Mouse (Mus musculus) heart, embryonic 15.5 days (tissue): ENCODE measurements around the gene Srrm3. TPM values are rescaled to one million over a fixed set of nuclear protein-coding genes. Genes with fewer than 3 reads are reported as not detected.
A peak's percentile ranks its signal among the peaks of the same experiment; 100 is the strongest.

ENCODE experiments used
- ATAC-seq: fragments of 200-750 bp; cut with Nextera tagmentation; replicated peaks from 2 replicates; pipeline ENCODE4 v1.8.0; 2017; ENCODE audit warnings: low read depth, moderate TSS enrichment; ENCODE audit not compliant: insufficient number of reproducible peaks, insufficient read depth, low FRiP score
- H3K27ac ChIP-seq: fragments of 300-500 bp; sonication (generic); 2 replicates; pipeline ENCODE4 v1.5.1; 2015; ENCODE audit warnings: mild to moderate bottlenecking, inconsistent platforms
- H3K27me3 ChIP-seq: fragments of 300-500 bp; sonication (generic); 2 replicates; pipeline ENCODE4 v1.6.1; 2015; ENCODE audit warnings: inconsistent platforms
- H3K36me3 ChIP-seq: fragments of 300-500 bp; sonication (generic); 2 replicates; pipeline ENCODE4 v1.6.1; 2015; ENCODE audit warnings: mild to moderate bottlenecking, inconsistent platforms
- H3K4me1 ChIP-seq: fragments of 300-500 bp; sonication (generic); replicated peaks from 2 replicates; pipeline ENCODE4 v1.6.1; 2015; ENCODE audit warnings: inconsistent platforms
- H3K4me2 ChIP-seq: fragments of 300-500 bp; sonication (generic); 2 replicates; pipeline ENCODE4 v1.6.1; 2015; ENCODE audit warnings: inconsistent platforms, mild to moderate bottlenecking, moderate library complexity
- H3K4me3 ChIP-seq: fragments of 300-500 bp; sonication (generic); 2 replicates; pipeline ENCODE4 v1.5.1; 2015; ENCODE audit warnings: mild to moderate bottlenecking, inconsistent platforms
- H3K9ac ChIP-seq: fragments of 300-500 bp; sonication (generic); 2 replicates; pipeline ENCODE4 v1.6.1; 2015; ENCODE audit warnings: mild to moderate bottlenecking, inconsistent platforms
- H3K9me3 ChIP-seq: fragments of 300-500 bp; sonication (generic); replicated peaks from 2 replicates; pipeline ENCODE4 v1.6.1; 2016; ENCODE audit warnings: inconsistent platforms
- WGBS: fragments of 180-500 bp; shearing (Covaris S2); methylation state at CpG from one replicate; pipeline ENCODE4 v1.1.7; 2015; ENCODE audit warnings: mixed read lengths; 5-methylcytosine and 5-hydroxymethylcytosine counted together
- polyA plus RNA-seq: library from polyadenylated mRNA; unstranded; fragments of >200 nt; fragmentation: Nextera tagmentation; extraction: Ambion mirVana; gene quantifications from 2 replicates; pipeline ENCODE4 v1.2.1, GENCODE M21; 2015

The Srrm3 gene
- polyA plus RNA-seq, 1 experiment from 2014 or later = 0.18 TPM

GRCm38 (mm10) chr5:135822316-135822944 lies 15.7 kb downstream of the Srrm3 start:
- Histone ChIP-seq H3K27me3 (peaks cover 54% of the 10 kb centered on the region), H3K9me3 (no peaks in the 10 kb centered on the region)
- 36% methylated on average over 7 of the region's 7 CpGs for WGBS

GRCm38 (mm10) chr5:135824517-135824916 lies 17.8 kb downstream of the Srrm3 start:
- Histone ChIP-seq H3K27me3 (peaks cover 39% of the 10 kb centered on the region), H3K4me1 (no peaks in the 10 kb centered on the region), H3K27ac (no peak overlapping the region), H3K4me2 (no peak overlapping the region), H3K4me3 (no peak overlapping the region), H3K9me3 (no peaks in the 10 kb centered on the region), H3K9ac (no peak overlapping the region), H3K36me3 (no peaks in the 10 kb centered on the region)
- WGBS = 50% methylated on average over 3 of the region's 3 CpGs
- no peak for ATAC-seq

More at GRCm38 (mm10) chr5:135822316-135822944, 15.7 kb downstream of the Srrm3 start:
- Histone ChIP-seq H3K4me3 (no peak overlapping the region), H3K36me3 (no peaks in the 10 kb centered on the region), H3K9ac (no peak overlapping the region), H3K27ac (no peak overlapping the region), H3K4me1 (no peaks in the 10 kb centered on the region), H3K4me2 (no peak overlapping the region)
- ATAC-seq = no peak

GRCm38 (mm10) chr5:135826225-135826624 lies 19.5 kb downstream of the Srrm3 start:
- WGBS = 34% methylated on average over 6 of the region's 6 CpGs
- Histone ChIP-seq H3K4me3 (no peak overlapping the region), H3K27ac (no peak overlapping the region), H3K4me1 (no peaks in the 10 kb centered on the region), H3K9ac (no peak overlapping the region), H3K9me3 (no peaks in the 10 kb centered on the region), H3K27me3 (peaks cover 31% of the 10 kb centered on the region), H3K36me3 (no peaks in the 10 kb centered on the region), H3K4me2 (no peak overlapping the region)
- no peak for ATAC-seq

GRCm38 (mm10) chr5:135829381-135829780 lies 22.7 kb downstream of the Srrm3 start:
- ATAC-seq = no peak
- H3K4me3 ChIP-seq = no peak overlapping the region
- no peaks in the 10 kb centered on the region for H3K4me1 ChIP-seq
- no peaks in the 10 kb centered on the region for H3K36me3 ChIP-seq
- H3K27ac ChIP-seq = no peak overlapping the region
- H3K9me3 ChIP-seq = no peaks in the 10 kb centered on the region
- peaks cover 26% of the 10 kb centered on the region for H3K27me3 ChIP-seq
- 79% methylated on average over 8 of the region's 8 CpGs for whole genome bisulfite sequencing
- no peak overlapping the region for H3K4me2 ChIP-seq
- no peak overlapping the region for H3K9ac ChIP-seq

GRCm38 (mm10) chr5:135832729-135833128 lies 26.0 kb downstream of the Srrm3 start:
- Histone ChIP-seq H3K4me2 (no peak overlapping the region), H3K4me1 (peaks cover 13% of the 10 kb centered on the region), H3K9ac (no peak overlapping the region), H3K27me3 (peaks cover 37% of the 10 kb centered on the region), H3K36me3 (no peaks in the 10 kb centered on the region), H3K9me3 (no peaks in the 10 kb centered on the region), H3K4me3 (no peak overlapping the region), H3K27ac (no peak overlapping the region)
- WGBS = 24% methylated on average over 4 of the region's 4 CpGs
- no peak for ATAC-seq

GRCm38 (mm10) chr5:135834769-135835491 lies 28.2 kb downstream of the Srrm3 start:
- 0 out of 2 replicates have a peak overlapping the region, but pooled peaks have one; percentile 25 for H3K9ac ChIP-seq
- H3K27ac ChIP-seq = no peak overlapping the region
- H3K27me3 ChIP-seq = peaks cover 42% of the 10 kb centered on the region
- peak; percentile 77 for ATAC-seq
- peak overlapping the region; percentile 92 for H3K4me2 ChIP-seq
- H3K4me1 ChIP-seq = peaks cover 13% of the 10 kb centered on the region
- H3K36me3 ChIP-seq = no peaks in the 10 kb centered on the region
- 2% methylated on average over 47 of the region's 47 CpGs for WGBS
- no peaks in the 10 kb centered on the region for H3K9me3 ChIP-seq
- peak overlapping the region; percentile 51 for H3K4me3 ChIP-seq

GRCm38 (mm10) chr5:135835492-135835858 lies 28.8 kb downstream of the Srrm3 start:
- Histone ChIP-seq H3K4me3 (peak overlapping the region; percentile 51), H3K27me3 (peaks cover 42% of the 10 kb centered on the region), H3K9ac (no peak overlapping the region), H3K4me2 (peak overlapping the region; percentile 92), H3K36me3 (no peaks in the 10 kb centered on the region), H3K4me1 (peaks cover 13% of the 10 kb centered on the region), H3K9me3 (no peaks in the 10 kb centered on the region), H3K27ac (no peak overlapping the region)
- no peak; the same call in 1 of the 2 replicates for ATAC-seq
- 3% methylated on average over 12 of the region's 12 CpGs for WGBS

- H3K4me2 ChIP-seq = peak overlapping the region; percentile 92; the same call in 1 of the 2 replicates
- no peak for ATAC-seq
Observed at GRCm38 (mm10) chr5:135835981-135836380, 29.3 kb downstream of the Srrm3 start.

GRCm38 (mm10) chr5:135841651-135842050 lies 35.0 kb downstream of the Srrm3 start:
- ATAC-seq = no peak
- Histone ChIP-seq H3K4me2 (no peak overlapping the region), H3K36me3 (no peaks in the 10 kb centered on the region), H3K4me1 (no peaks in the 10 kb centered on the region), H3K9ac (no peak overlapping the region), H3K27ac (no peak overlapping the region), H3K9me3 (no peaks in the 10 kb centered on the region), H3K27me3 (peaks cover 22% of the 10 kb centered on the region), H3K4me3 (no peak overlapping the region)
- 70% methylated on average over 6 of the region's 6 CpGs for WGBS

More at GRCm38 (mm10) chr5:135835981-135836380, 29.3 kb downstream of the Srrm3 start:
- H3K4me1 ChIP-seq = peaks cover 13% of the 10 kb centered on the region
- no peak overlapping the region for H3K9ac ChIP-seq
- H3K27me3 ChIP-seq = peaks cover 43% of the 10 kb centered on the region
- no peaks in the 10 kb centered on the region for H3K36me3 ChIP-seq
- 22% methylated on average over 12 of the region's 12 CpGs for WGBS
- no peak overlapping the region for H3K27ac ChIP-seq
- no peaks in the 10 kb centered on the region for H3K9me3 ChIP-seq
- H3K4me3 ChIP-seq = no peak overlapping the region

- H3K4me2 ChIP-seq = no peak overlapping the region
- H3K27me3 ChIP-seq = peaks cover 18% of the 10 kb centered on the region
- H3K9me3 ChIP-seq = no peaks in the 10 kb centered on the region
- 15% methylated on average over 5 of the region's 5 CpGs for WGBS
- ATAC-seq = no peak
- H3K27ac ChIP-seq = no peak overlapping the region
- H3K4me3 ChIP-seq = no peak overlapping the region
- no peaks in the 10 kb centered on the region for H3K4me1 ChIP-seq
- no peak overlapping the region for H3K9ac ChIP-seq
- no peaks in the 10 kb centered on the region for H3K36me3 ChIP-seq
Observed at GRCm38 (mm10) chr5:135843418-135843817, 36.7 kb downstream of the Srrm3 start.

- Histone ChIP-seq H3K4me2 (no peak overlapping the region), H3K9me3 (no peaks in the 10 kb centered on the region), H3K27me3 (peaks cover 34% of the 10 kb centered on the region), H3K4me3 (no peak overlapping the region), H3K4me1 (peaks cover under 1% of the 10 kb centered on the region; the same call in 1 of the 2 replicates), H3K36me3 (no peaks in the 10 kb centered on the region), H3K9ac (no peak overlapping the region), H3K27ac (no peak overlapping the region)
- 62% methylated on average over 13 of the region's 13 CpGs for WGBS
- no peak for ATAC-seq
Observed at GRCm38 (mm10) chr5:135845676-135846320, 39.1 kb downstream of the Srrm3 start.
